Mouse (Mus musculus): ENCODE measurements around the gene Gm20388.

DNA sequence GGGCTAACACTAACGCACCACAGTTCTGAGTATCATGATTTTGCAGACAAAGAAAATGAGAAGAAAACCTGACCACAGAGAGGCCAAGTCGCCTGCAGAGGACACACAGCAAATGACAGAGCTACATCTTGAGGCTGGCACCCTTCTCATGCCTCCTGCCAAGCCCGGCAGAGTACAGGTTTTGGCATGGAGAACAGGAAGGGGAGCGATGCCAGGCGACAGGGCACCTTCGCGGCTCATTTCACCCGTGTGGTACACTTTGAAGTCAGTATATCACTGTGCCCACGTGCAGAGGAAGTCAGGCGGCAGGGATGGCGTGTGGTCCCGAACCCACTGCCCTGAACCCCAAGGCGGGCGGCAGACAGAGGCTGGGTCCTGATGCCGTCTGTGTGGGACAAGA is 1750.0 kb downstream of the Gm20388 start:
- TF ChIP-seq CTCF (IDR thresholded peaks at IDR 0.05; ENCODE audit: low read depth) = no peak
- TF ChIP-seq EP300 (IDR thresholded peaks at IDR 0.05; ENCODE audit: low read depth) = no peak

All from liver, embryonic 14.5 days (tissue).